Mouse (Mus musculus): ENCODE results near the gene Zfp984. TPM values are rescaled to one million over a fixed set of nuclear protein-coding genes. Genes with fewer than 3 reads are reported as not detected.
A peak's percentile ranks its signal among the peaks of the same experiment; 100 is the strongest.
"Not testable (repeated sequence)": the region's sequence is repeated elsewhere in the genome, so short reads cannot be mapped to it uniquely, and the experiment has no call there.

The Zfp984 gene
- polyA plus RNA-seq (2015; fragmentation: Nextera tagmentation; extraction: Ambion mirVana), result 3.3 and 3.9 TPM in 2 replicates

DNA sequence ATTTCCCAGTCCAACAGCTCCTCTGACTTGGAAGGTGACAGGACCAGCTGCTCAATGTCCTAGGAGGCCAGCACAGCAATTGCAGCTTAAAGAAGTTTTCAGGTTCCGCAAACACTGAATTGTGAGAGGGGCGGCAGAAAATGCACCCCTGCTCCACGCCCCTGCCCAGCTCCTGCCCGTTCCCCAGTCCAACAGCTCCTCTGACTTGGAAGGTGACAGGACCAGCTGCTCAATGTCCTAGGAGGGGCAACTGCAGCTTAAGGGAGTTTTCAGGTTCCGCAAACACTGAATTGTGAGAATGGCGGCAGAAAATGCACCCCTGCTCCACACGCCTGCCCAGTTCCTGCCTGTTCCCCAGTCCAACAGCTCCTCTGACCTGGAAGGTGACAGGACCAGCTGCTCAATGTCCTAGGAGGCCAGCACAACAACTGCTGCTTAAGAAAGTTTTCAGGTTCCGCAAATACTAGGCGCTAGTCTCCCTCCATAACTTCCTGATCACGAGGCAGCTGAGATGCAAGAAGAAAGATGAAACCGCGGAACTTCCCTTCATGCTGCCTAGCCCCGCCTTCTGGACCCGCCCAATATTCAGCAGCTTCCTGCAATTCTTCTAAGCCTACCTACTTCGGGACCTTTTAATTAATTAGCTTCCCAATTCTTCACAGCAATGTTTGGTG is at the start of gene Zfp984:
Gene Zfp984 (minus strand): TSS at position 497 of the 674 bp plus-strand sequence.
- Histone ChIP-seq H3K4me3 (ENCODE audit: low read depth, low read length) (peak within 1 kb of the TSS; percentile 36), H3K9ac (ENCODE audit: low read depth, low read length) (peak within 1 kb of the TSS; percentile 55), H3K4me2 (ENCODE audit: low read length) (peak within 1 kb of the TSS; percentile 61)
- H3K9me3 ChIP-seq (replicated peaks; ENCODE audit: control insufficient read depth, low read length, poor library complexity, severe bottlenecking); H3K36me3 ChIP-seq (ENCODE audit: control insufficient read depth, insufficient read depth, low read length); H3K4me1 ChIP-seq (ENCODE audit: control insufficient read depth, insufficient read depth, low read length); H3K27ac ChIP-seq (ENCODE audit: low read length); H3K27me3 ChIP-seq (ENCODE audit: control insufficient read depth, insufficient read depth, low read depth, low read length); ATAC-seq: not testable (repeated sequence)
- 15% methylated on average over 15 of the region's 15 CpGs for WGBS

DNA sequence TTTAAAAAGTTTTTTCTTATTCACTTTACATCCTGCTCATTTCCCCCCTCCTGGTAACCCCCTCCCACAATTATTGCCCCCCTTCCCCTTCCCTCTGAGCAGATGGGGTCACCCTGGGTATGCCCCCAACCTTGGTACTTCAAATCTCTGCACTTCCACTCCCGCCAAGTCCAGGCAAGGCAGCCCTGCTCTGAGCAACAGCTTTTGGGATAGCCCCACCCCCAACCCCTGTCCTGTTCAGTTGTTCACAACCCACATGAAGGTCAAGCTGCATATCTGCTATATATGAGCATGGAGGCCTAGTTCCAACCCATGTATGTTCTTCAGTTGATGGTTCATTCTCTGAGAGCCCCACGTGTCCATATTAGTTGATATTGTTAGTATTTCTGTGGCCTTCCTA is 41.2 kb upstream of the Zfp984 start:
- Histone ChIP-seq H3K27ac (ENCODE audit: low read length) (no peak overlapping the region), H3K27me3 (ENCODE audit: control insufficient read depth, insufficient read depth, low read depth, low read length) (no peaks in the 10 kb centered on the region), H3K4me2 (ENCODE audit: low read length) (no peak overlapping the region), H3K4me3 (ENCODE audit: low read depth, low read length) (no peak overlapping the region), H3K4me1 (ENCODE audit: control insufficient read depth, insufficient read depth, low read length) (peaks cover 8% of the 10 kb centered on the region), H3K36me3 (ENCODE audit: control insufficient read depth, insufficient read depth, low read length) (no peaks in the 10 kb centered on the region), H3K9ac (ENCODE audit: low read depth, low read length) (no peak overlapping the region), H3K9me3 (replicated peaks; ENCODE audit: control insufficient read depth, low read length, poor library complexity, severe bottlenecking) (no peaks in the 10 kb centered on the region)
- 72% methylated on average over 2 of the region's 2 CpGs for WGBS
- ATAC-seq, result no peak

GRCm38 (mm10) chr4:147848584-147848991 is 39.0 kb upstream of the Zfp984 start:
- Histone ChIP-seq H3K36me3 (ENCODE audit: control insufficient read depth, insufficient read depth, low read length) (peaks cover 13% of the 10 kb centered on the region), H3K9me3 (replicated peaks; ENCODE audit: control insufficient read depth, low read length, poor library complexity, severe bottlenecking) (peaks cover 3% of the 10 kb centered on the region), H3K27me3 (ENCODE audit: control insufficient read depth, insufficient read depth, low read depth, low read length) (no peaks in the 10 kb centered on the region), H3K27ac (ENCODE audit: low read length) (peak overlapping the region; percentile 54), H3K4me1 (ENCODE audit: control insufficient read depth, insufficient read depth, low read length) (peaks cover 8% of the 10 kb centered on the region), H3K4me2 (ENCODE audit: low read length) (peak overlapping the region; percentile 68), H3K4me3 (ENCODE audit: low read depth, low read length) (peak overlapping the region; percentile 59), H3K9ac (ENCODE audit: low read depth, low read length) (peak overlapping the region; percentile 62)
- peak; percentile 80 for ATAC-seq
- 1% methylated on average over 4 of the region's 4 CpGs for WGBS

- H3K4me3 ChIP-seq (ENCODE audit: low read depth, low read length), result peak within 1 kb of the TSS; percentile 59
- peak within 1 kb of the TSS; percentile 54 for H3K27ac ChIP-seq (ENCODE audit: low read length)
- H3K4me2 ChIP-seq (ENCODE audit: low read length), result peak within 1 kb of the TSS; percentile 68
- peaks cover 8% of the 10 kb centered on the region for H3K4me1 ChIP-seq (ENCODE audit: control insufficient read depth, insufficient read depth, low read length)
- H3K36me3 ChIP-seq (ENCODE audit: control insufficient read depth, insufficient read depth, low read length), result peaks cover 19% of the 10 kb centered on the region
- peak within 1 kb of the TSS; percentile 70 for H3K9ac ChIP-seq (ENCODE audit: low read depth, low read length)
- peak; percentile 90 for ATAC-seq
- WGBS, result 3% methylated on average over 23 of the region's 23 CpGs
- peaks cover 10% of the 10 kb centered on the region for H3K9me3 ChIP-seq (replicated peaks; ENCODE audit: control insufficient read depth, low read length, poor library complexity, severe bottlenecking)
- H3K27me3 ChIP-seq (ENCODE audit: control insufficient read depth, insufficient read depth, low read depth, low read length), result no peaks in the 10 kb centered on the region
Observed at GRCm38 (mm10) chr4:147847614-147848583, 38.3 kb upstream of the Zfp984 start, which contains the start of gene Zfp933. TSS of gene Zfp933 (minus strand) at chr4:147848366.

GRCm38 (mm10) chr4:147842871-147843270 is 33.3 kb upstream of the Zfp984 start:
- no peak overlapping the region for H3K9ac ChIP-seq (ENCODE audit: low read depth, low read length)
- no peak overlapping the region for H3K4me2 ChIP-seq (ENCODE audit: low read length)
- H3K9me3 ChIP-seq (replicated peaks; ENCODE audit: control insufficient read depth, low read length, poor library complexity, severe bottlenecking), result peaks cover 23% of the 10 kb centered on the region
- no peak overlapping the region for H3K27ac ChIP-seq (ENCODE audit: low read length)
- peaks cover 30% of the 10 kb centered on the region for H3K36me3 ChIP-seq (ENCODE audit: control insufficient read depth, insufficient read depth, low read length)
- H3K4me3 ChIP-seq (ENCODE audit: low read depth, low read length), result no peak overlapping the region
- peaks cover 6% of the 10 kb centered on the region for H3K4me1 ChIP-seq (ENCODE audit: control insufficient read depth, insufficient read depth, low read length)
- no peaks in the 10 kb centered on the region for H3K27me3 ChIP-seq (ENCODE audit: control insufficient read depth, insufficient read depth, low read depth, low read length)
- 95% methylated on average over 3 of the region's 3 CpGs for WGBS
- no peak for ATAC-seq

GRCm38 (mm10) chr4:147839282-147839681 is 29.7 kb upstream of the Zfp984 start:
- H3K4me1 ChIP-seq (ENCODE audit: control insufficient read depth, insufficient read depth, low read length); H3K27me3 ChIP-seq (ENCODE audit: control insufficient read depth, insufficient read depth, low read depth, low read length); H3K4me2 ChIP-seq (ENCODE audit: low read length); ATAC-seq; H3K4me3 ChIP-seq (ENCODE audit: low read depth, low read length); H3K27ac ChIP-seq (ENCODE audit: low read length); H3K9ac ChIP-seq (ENCODE audit: low read depth, low read length): not testable (repeated sequence)
- Histone ChIP-seq H3K9me3 (replicated peaks; ENCODE audit: control insufficient read depth, low read length, poor library complexity, severe bottlenecking) (peaks cover 23% of the 10 kb centered on the region), H3K36me3 (ENCODE audit: control insufficient read depth, insufficient read depth, low read length) (peaks cover 20% of the 10 kb centered on the region)
- 99% methylated on average over 8 of the region's 26 CpGs for WGBS

DNA sequence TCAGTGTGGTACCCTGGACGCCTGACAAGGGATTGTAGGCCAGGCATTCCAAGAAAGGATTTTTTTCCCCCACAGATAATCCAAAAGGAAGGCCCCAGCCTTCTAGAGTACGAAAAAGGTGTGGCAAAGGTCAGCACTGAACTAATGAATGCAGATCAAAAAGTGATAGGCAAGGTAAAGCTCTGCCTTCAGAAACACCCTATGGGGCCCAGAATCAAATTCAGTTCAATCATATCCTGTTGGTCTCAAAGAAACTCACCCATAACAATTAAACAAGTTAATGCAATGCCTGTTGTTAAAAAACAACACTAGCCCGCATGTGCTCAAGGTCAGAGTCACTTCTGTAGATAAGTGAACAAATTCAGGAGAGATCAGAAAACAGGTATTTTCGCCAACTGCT is 14.8 kb upstream of the Zfp984 start:
- Histone ChIP-seq H3K4me3 (ENCODE audit: low read depth, low read length) (no peak overlapping the region), H3K27ac (ENCODE audit: low read length) (no peak overlapping the region), H3K27me3 (ENCODE audit: control insufficient read depth, insufficient read depth, low read depth, low read length) (no peaks in the 10 kb centered on the region), H3K9ac (ENCODE audit: low read depth, low read length) (no peak overlapping the region), H3K4me2 (ENCODE audit: low read length) (no peak overlapping the region), H3K9me3 (replicated peaks; ENCODE audit: control insufficient read depth, low read length, poor library complexity, severe bottlenecking) (peaks cover 80% of the 10 kb centered on the region), H3K36me3 (ENCODE audit: control insufficient read depth, insufficient read depth, low read length) (peaks cover 61% of the 10 kb centered on the region), H3K4me1 (ENCODE audit: control insufficient read depth, insufficient read depth, low read length) (no peaks in the 10 kb centered on the region)
- ATAC-seq, result no peak
- 95% methylated on average over 4 of the region's 4 CpGs for WGBS

GRCm38 (mm10) chr4:147821414-147821813 is 11.8 kb upstream of the Zfp984 start:
- Histone ChIP-seq H3K36me3 (ENCODE audit: control insufficient read depth, insufficient read depth, low read length) (peaks cover 37% of the 10 kb centered on the region), H3K9me3 (replicated peaks; ENCODE audit: control insufficient read depth, low read length, poor library complexity, severe bottlenecking) (peaks cover 55% of the 10 kb centered on the region)
- not testable (repeated sequence) for H3K4me1 ChIP-seq (ENCODE audit: control insufficient read depth, insufficient read depth, low read length); H3K4me3 ChIP-seq (ENCODE audit: low read depth, low read length); H3K9ac ChIP-seq (ENCODE audit: low read depth, low read length); H3K4me2 ChIP-seq (ENCODE audit: low read length); H3K27ac ChIP-seq (ENCODE audit: low read length); H3K27me3 ChIP-seq (ENCODE audit: control insufficient read depth, insufficient read depth, low read depth, low read length); ATAC-seq
- 89% methylated on average over 3 of the region's 3 CpGs for WGBS

GRCm38 (mm10) chr4:147819659-147820058 is 10.1 kb upstream of the Zfp984 start:
- H3K9ac ChIP-seq (ENCODE audit: low read depth, low read length); H3K4me2 ChIP-seq (ENCODE audit: low read length); H3K4me1 ChIP-seq (ENCODE audit: control insufficient read depth, insufficient read depth, low read length); H3K4me3 ChIP-seq (ENCODE audit: low read depth, low read length); H3K27me3 ChIP-seq (ENCODE audit: control insufficient read depth, insufficient read depth, low read depth, low read length); ATAC-seq; H3K27ac ChIP-seq (ENCODE audit: low read length): not testable (repeated sequence)
- 90% methylated on average over 7 of the region's 7 CpGs for WGBS
- Histone ChIP-seq H3K9me3 (replicated peaks; ENCODE audit: control insufficient read depth, low read length, poor library complexity, severe bottlenecking) (peaks cover 40% of the 10 kb centered on the region), H3K36me3 (ENCODE audit: control insufficient read depth, insufficient read depth, low read length) (peaks cover 20% of the 10 kb centered on the region)
